22 mouse cellular contexts compared by ENCODE assay signal in genomic region chr14:34351660-34352059, GRCm38 (mm10). TPM values are rescaled to one million over a fixed set of nuclear protein-coding genes. Genes with fewer than 3 reads are reported as not detected.
"Had no signal": no experiment of that assay in that cellular context is flagged by ENCODE, and none has a peak within 500 bp of the region (broad histone marks: within the 10 kb centered on the region; RNA-seq: fewer than 3 reads in every experiment).

No protein-coding gene starts in this region.

- DNase-seq: kidney, adult 9 months; layer of hippocampus, postnatal 36 days; lung, embryonic 14.5 days; thymus, adult 18-20 months; thymus, postnatal 36 days had no signal

- H3K27ac ChIP-seq: left cerebral cortex, adult 2 months; liver, embryonic 14.5 days; macrophage; midbrain, embryonic 12.5 days; midbrain, embryonic 15.5 days; neural tube, embryonic 13.5 days had no signal

- H3K9ac ChIP-seq: liver, embryonic 14.5 days; lung, embryonic 14.5 days; midbrain, embryonic 12.5 days; midbrain, embryonic 15.5 days; neural tube, embryonic 13.5 days had no signal

- H3K4me3 ChIP-seq: left cerebral cortex, adult 2 months; midbrain, embryonic 12.5 days; midbrain, embryonic 15.5 days; neural tube, embryonic 13.5 days had no signal

- H3K27me3 ChIP-seq: midbrain, embryonic 12.5 days; midbrain, embryonic 15.5 days; neural tube, embryonic 13.5 days had no signal

- H3K4me2 ChIP-seq: lung, embryonic 14.5 days; midbrain, embryonic 12.5 days; midbrain, embryonic 15.5 days; neural tube, embryonic 13.5 days had no signal

- H3K9me3 ChIP-seq: midbrain, embryonic 12.5 days; midbrain, embryonic 15.5 days; neural tube, embryonic 13.5 days had no signal

- H3K36me3 ChIP-seq: midbrain, embryonic 12.5 days; midbrain, embryonic 15.5 days; neural tube, embryonic 13.5 days had no signal

- ATAC-seq: intestine, postnatal 0 days; lung, postnatal 0 days; midbrain, embryonic 15.5 days had no signal

- H3K4me1 ChIP-seq: midbrain, embryonic 12.5 days; midbrain, embryonic 15.5 days; neural tube, embryonic 13.5 days had no signal

RNA-seq across cellular contexts. Expression of gene Fam25c, which starts 3.6 kb away (rescaled TPM):
- total RNA-seq: layer of hippocampus, adult 8-10 months; layer of hippocampus, postnatal 10 days; layer of hippocampus, postnatal 36 days; left cerebral cortex, adult 2 months; left cerebral cortex, postnatal 36 days; megakaryocyte, adult 5-6 weeks had no signal
- polyA plus RNA-seq: intestine, postnatal 0 days; large intestine, adult 2 months; limb, embryonic 11.5 days; lung, embryonic 14.5 days; macrophage; midbrain, embryonic 12.5 days; midbrain, embryonic 15.5 days; neural tube, embryonic 13.5 days; small intestine, adult 2 months; spleen, adult 2 months; testis, adult 2 months had no signal

RNA-seq across cellular contexts. Expression of gene Sncg, which starts 22.9 kb away (rescaled TPM):
- total RNA-seq: megakaryocyte, adult 5-6 weeks had no signal
- polyA plus RNA-seq: macrophage had no signal

RNA-seq across cellular contexts. Expression of gene Mmrn2, which starts 23.6 kb away (rescaled TPM):
- total RNA-seq: megakaryocyte, adult 5-6 weeks had no signal
- polyA plus RNA-seq: macrophage had no signal
